Mouse (Mus musculus) adrenal gland, postnatal 14 days (tissue): ENCODE measurements at regions not wholly inside any gene's neighbourhood (a gene's known extent, or its start where the extent isn't known, plus 50 kb on each side); places are given as distances from the start of the nearest gene placed in this dataset.

Source experiments
- DNase-seq: peaks from one replicate; pipeline ENCODE4 v3.0.0; 2021; ENCODE audit warnings: mixed read lengths

- no peak for DNase-seq
Observed at GRCm38 (mm10) chr13:59956441-59956840, 133.5 kb upstream of the Tut7 start.

GRCm38 (mm10) chr13:59952809-59953208, 129.9 kb upstream of the Tut7 start:
- DNase-seq = peak; percentile 35

GRCm38 (mm10) chr13:59952116-59952515, 129.2 kb upstream of the Tut7 start:
- no peak for DNase-seq

- peak; percentile 38 for DNase-seq
Observed at GRCm38 (mm10) chr13:59950281-59950680, 127.3 kb upstream of the Tut7 start.

- DNase-seq = no peak
Observed at GRCm38 (mm10) chr13:59949471-59949870, 126.5 kb upstream of the Tut7 start.

GRCm38 (mm10) chr13:59948496-59949138, 125.7 kb upstream of the Tut7 start:
- DNase-seq = no peak

- DNase-seq = no peak
Observed at GRCm38 (mm10) chr13:59947461-59947860, 124.5 kb upstream of the Tut7 start.

GRCm38 (mm10) chr13:59946509-59946908, 123.6 kb upstream of the Tut7 start:
- peak; percentile 39 for DNase-seq

GRCm38 (mm10) chr13:59945631-59946030, 122.7 kb upstream of the Tut7 start:
- no peak for DNase-seq

- DNase-seq = no peak
Observed at GRCm38 (mm10) chr13:59943602-59944140, 120.7 kb upstream of the Tut7 start.

GRCm38 (mm10) chr13:59943020-59943419, 120.1 kb upstream of the Tut7 start:
- DNase-seq = no peak

- no peak for DNase-seq
Observed at GRCm38 (mm10) chr13:59941519-59941918, 118.6 kb upstream of the Tut7 start.

GRCm38 (mm10) chr13:59940414-59941205, 117.7 kb upstream of the Tut7 start:
- no peak for DNase-seq

- DNase-seq = no peak
Observed at GRCm38 (mm10) chr13:59939886-59940285, 116.9 kb upstream of the Tut7 start.

- peak; percentile 36 for DNase-seq
Observed at GRCm38 (mm10) chr13:59937147-59937546, 114.2 kb upstream of the Tut7 start.

GRCm38 (mm10) chr13:59934556-59934955, 111.6 kb upstream of the Tut7 start:
- DNase-seq = no peak

- DNase-seq = peak; percentile 22
Observed at GRCm38 (mm10) chr13:59934093-59934492, 111.1 kb upstream of the Tut7 start.

GRCm38 (mm10) chr13:59927379-59928111, 104.6 kb upstream of the Tut7 start:
- peak; percentile 50 for DNase-seq

- no peak for DNase-seq
Observed at GRCm38 (mm10) chr13:59925845-59926481, 103.0 kb upstream of the Tut7 start.

- no peak for DNase-seq
Observed at GRCm38 (mm10) chr13:59917185-59917584, 94.2 kb upstream of the Tut7 start.

- DNase-seq = peak; percentile 58
Observed at GRCm38 (mm10) chr13:59916166-59917044, 93.5 kb upstream of the Tut7 start.
